Mouse (Mus musculus) MEL (cell line): Measurements from ENCODE around the gene Fas.

Experiments
- EP300 ChIP-seq, 2 experiments: IDR thresholded peaks; 2 replicates each; pipeline ENCODE4 v1.6.1; 2011; ENCODE audit warnings: improper control_type of control experiment in 2 of 2, low read length in 2 of 2, low read depth in 1 of 2, mild to moderate bottlenecking in 1 of 2
- MYB ChIP-seq: IDR thresholded peaks from 2 replicates; pipeline ENCODE4 v1.6.1; 2011; ENCODE audit warnings: mild to moderate bottlenecking, low read depth, low read length, improper control_type of control experiment
- POLR2A ChIP-seq, 2 experiments: IDR thresholded peaks; 2 replicates each; pipeline ENCODE4 v1.6.1; 2011 to 2012; ENCODE audit warnings: low read length in 2 of 2, mild to moderate bottlenecking in 2 of 2, control low read depth in 1 of 2, improper control_type of control experiment in 1 of 2, low read depth in 1 of 2, moderate library complexity in 1 of 2; ENCODE audit not compliant: control insufficient read depth in 1 of 2, insufficient read depth in 1 of 2, poor library complexity in 1 of 2
- ZNF384 ChIP-seq: IDR thresholded peaks from 2 replicates; pipeline ENCODE4 v1.6.1; 2012; ENCODE audit warnings: low read depth, mild to moderate bottlenecking, inconsistent platforms, low read length, improper control_type of control experiment

GRCm38 (mm10) chr19:34298531-34298930 is 8.1 kb downstream of the Fas start:
- TF ChIP-seq ZNF384 (no peak), POLR2A (IDR thresholded peaks at IDR 0.05; ENCODE audit: control insufficient read depth in 1 of 2, insufficient read depth in 1 of 2, low read depth in 1 of 2, low read length in 2 of 2, poor library complexity in 1 of 2) (no peak), EP300 (IDR thresholded peaks at IDR 0.05; ENCODE audit: low read depth in 1 of 2, low read length in 2 of 2) (no peak), MYB (no peak)
